Mouse (Mus musculus) adrenal gland, postnatal 10 days (tissue): Measurements from ENCODE around the gene Fbxl12. TPM values are rescaled to one million over a fixed set of nuclear protein-coding genes. Genes with fewer than 3 reads are reported as not detected.
A peak's percentile ranks its signal among the peaks of the same experiment; 100 is the strongest.
"Not testable (repeated sequence)": the region's sequence is repeated elsewhere in the genome, so short reads cannot be mapped to it uniquely, and the experiment has no call there.

Experiments used
- DNase-seq: peaks from one replicate; pipeline ENCODE4 v3.0.0; 2021; ENCODE audit warnings: mixed read lengths
- long read RNA-seq, 2 experiments: library from polyadenylated mRNA; stranded (forward); transcript quantifications; one replicate each; pipeline ENCODE4 v2.0.0; 2021
- total RNA-seq, 2 experiments: library from RNA; stranded (reverse); gene quantifications; 2 replicates each; pipeline ENCODE4 v1.2.3; 2021

Gene Fbxl12
- 10 to 100 TPM; 16.8 to 24.5 TPM for total RNA-seq
- long read RNA-seq, experiment 1, full-length matches to known transcripts: 19 of 20 reads
- long read RNA-seq, experiment 1, partial matches to known transcripts: 0 of 20 reads
- long read RNA-seq, experiment 1, other reads (novel, unspliced or antisense): 1 of 20 reads
- long read RNA-seq, experiment 2, transcript Fbxl12-202 (3 exons, 2,086 nt): major isoform, 5 of 12 reads
- long read RNA-seq, experiment 2, partial matches to known transcripts: 0 of 12 reads
- long read RNA-seq, experiment 2, other reads (novel, unspliced or antisense): 1 of 12 reads

DNA sequence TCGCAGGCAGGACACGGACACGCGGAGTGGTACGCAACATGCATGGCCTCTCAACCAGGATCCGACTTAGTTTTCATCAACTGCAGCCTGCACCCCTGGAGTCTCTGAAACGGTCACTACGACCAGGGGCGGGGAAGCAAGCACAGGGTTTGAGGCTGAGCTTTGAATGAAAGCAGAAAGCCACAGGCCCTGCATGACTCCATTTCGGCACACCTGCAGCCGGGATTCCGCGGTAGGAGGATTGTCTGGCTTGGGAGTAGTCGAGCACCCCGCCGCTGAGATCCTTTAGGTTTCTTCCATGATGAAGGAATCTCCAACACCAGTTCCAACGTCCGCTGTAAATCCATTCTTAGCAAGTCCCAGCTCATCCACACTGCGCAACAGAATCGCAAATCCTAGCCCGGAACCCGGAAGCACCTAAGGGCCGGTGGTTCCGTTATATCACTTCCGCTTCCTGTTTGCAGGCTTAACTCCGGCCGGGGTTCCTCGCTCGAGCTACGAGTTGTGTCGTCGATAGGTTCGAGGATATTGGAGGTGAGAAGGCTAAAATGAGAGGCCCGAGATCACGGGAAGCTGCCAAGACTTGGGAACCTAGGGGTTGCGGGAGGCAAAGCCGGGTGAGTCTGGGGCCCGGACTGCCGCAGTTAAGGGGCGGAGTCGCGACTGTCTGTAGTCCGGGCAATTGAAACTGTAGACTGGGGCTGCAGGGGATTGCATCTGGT, at the start of gene Fbxl12:
Fbxl12 (minus strand) TSS at position 408 of the 722 bp plus-strand sequence.
- peak; percentile 84 for DNase-seq

GRCm38 (mm10) chr9:20692863-20693262, 48.3 kb upstream of the Fbxl12 start:
- no peak for DNase-seq

- not testable (repeated sequence) for DNase-seq
Observed at GRCm38 (mm10) chr9:20690449-20690848, 45.9 kb upstream of the Fbxl12 start.

- no peak for DNase-seq
Observed at GRCm38 (mm10) chr9:20689913-20690312, 45.3 kb upstream of the Fbxl12 start.

GRCm38 (mm10) chr9:20689403-20689802, 44.8 kb upstream of the Fbxl12 start:
- no peak for DNase-seq

GRCm38 (mm10) chr9:20685081-20685861, 40.7 kb upstream of the Fbxl12 start:
- DNase-seq: no peak

GRCm38 (mm10) chr9:20682389-20682722, 37.8 kb upstream of the Fbxl12 start:
- no peak for DNase-seq

DNA sequence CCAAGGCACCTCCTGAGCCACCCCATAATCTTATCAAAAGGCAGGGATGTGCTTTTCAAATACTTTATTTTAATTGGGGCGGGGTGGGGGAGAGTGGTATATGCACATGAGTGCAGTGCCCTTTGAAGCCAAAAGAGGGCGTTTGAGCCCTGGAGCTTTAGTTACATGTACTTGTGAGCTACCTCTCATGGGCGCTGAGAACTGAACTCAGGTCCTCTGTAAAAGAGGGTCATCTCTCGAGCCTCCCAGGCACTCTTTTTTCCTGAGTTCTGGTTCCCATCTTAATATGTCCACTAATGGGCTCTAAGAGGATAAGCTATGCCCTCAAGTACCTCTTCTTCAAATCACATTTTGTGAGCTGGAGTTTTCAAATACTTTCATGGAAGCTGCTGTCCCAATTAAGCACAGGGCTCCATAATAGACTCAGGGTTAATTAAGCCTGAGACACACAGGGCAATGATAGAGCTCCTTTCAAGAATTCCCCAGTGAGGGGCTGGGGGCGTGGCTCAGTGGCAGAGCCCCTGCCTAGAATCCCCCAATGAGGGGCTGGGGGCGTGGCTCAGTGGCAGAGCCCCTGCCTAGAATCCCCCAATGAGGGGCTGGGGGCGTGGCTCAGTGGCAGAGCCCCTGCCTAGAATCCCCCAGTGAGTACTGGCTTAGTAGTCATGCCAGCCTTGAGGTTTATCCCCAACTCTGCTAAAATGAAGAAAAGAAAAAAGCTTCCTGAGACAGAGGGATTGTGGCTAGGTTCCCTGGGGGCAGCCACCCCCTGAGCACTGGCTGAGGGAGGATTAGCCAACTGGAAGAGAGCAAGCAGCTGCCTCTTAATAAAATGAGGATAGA, 37.2 kb upstream of the Fbxl12 start:
- DNase-seq: no peak

DNA sequence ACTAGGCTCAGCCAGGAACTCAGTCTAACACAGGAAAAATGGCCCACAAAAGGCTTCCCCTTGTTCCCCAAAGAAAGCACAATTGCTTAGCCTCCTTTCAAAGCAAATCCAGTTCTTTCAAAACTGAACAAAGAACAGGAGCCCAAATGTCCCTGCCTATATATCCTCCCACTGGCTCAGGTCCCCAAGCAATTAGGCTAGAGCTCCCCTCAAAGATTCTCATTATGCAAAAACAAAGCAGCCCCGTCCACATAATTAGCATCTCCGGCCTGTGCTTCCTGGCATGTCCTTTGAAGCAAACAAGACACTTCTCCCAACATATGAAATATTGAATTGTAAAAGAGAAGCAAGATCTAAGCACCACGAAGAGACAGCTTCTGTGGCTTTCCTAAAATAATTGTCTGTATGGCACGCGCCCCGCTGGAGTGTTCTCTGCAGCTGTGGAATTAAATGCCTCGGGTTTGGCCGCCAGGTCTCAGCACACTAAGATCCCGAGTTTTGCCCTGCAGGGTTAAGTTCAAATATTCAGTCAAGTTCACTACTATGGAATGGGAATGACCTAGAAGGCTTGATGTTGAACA, 35.9 kb upstream of the Fbxl12 start:
- DNase-seq: no peak

- DNase-seq: no peak
Observed at GRCm38 (mm10) chr9:20677892-20678291, 33.3 kb upstream of the Fbxl12 start.

GRCm38 (mm10) chr9:20672047-20672446, 27.5 kb upstream of the Fbxl12 start:
- no peak for DNase-seq

GRCm38 (mm10) chr9:20668065-20668464, 23.5 kb upstream of the Fbxl12 start:
- no peak for DNase-seq

- no peak for DNase-seq
Observed at GRCm38 (mm10) chr9:20666510-20667034, 22.0 kb upstream of the Fbxl12 start.

DNA sequence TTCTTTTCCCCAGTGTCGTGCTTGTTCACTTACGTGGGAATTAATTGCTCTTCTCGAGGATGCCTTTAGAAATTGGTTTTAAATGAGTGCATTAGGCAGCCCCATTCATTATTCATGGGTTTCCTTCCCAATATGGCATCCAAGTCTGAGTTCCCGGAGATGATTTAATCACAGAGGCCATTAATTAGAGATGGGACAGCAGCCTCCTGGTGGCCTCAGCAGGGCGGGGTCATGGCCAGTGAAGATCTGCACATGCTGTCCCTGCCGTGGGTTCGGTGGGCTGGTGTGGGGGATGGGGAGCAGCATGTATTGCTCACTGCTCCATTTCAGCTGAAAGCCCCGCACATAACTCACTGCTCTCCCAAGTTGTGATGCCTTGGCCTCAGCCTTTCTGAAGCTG, 21.4 kb upstream of the Fbxl12 start:
- no peak for DNase-seq

DNA sequence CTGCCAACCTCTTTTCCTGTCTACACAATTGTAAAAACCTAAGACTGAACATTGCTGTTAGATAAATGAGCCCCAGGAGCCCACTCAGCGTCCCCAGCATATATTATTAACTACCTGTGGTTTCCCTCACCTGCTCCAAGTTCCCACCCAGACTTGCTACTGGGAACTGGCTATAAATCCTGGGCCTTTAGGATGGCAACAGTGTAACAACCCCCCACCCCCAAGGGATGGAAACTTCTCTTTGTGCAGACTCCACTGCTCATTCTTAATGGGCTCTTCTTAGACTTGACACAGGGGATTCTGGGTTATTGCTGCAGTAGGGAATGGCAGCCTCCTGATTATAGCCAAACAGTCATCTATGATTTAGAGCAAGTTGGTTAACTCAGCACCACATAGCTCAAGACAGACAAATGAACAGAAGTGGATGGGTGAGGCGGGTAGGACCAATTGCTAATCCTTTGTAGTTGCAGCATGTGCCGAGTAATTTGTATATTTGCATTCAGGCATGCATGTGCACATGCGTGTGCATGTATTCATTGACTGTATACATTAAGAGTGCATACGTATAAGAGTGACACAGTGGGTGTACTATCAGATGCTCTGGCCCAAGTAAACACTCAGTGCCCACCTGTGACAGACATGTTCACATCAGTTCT, 20.5 kb upstream of the Fbxl12 start:
- no peak for DNase-seq

DNA sequence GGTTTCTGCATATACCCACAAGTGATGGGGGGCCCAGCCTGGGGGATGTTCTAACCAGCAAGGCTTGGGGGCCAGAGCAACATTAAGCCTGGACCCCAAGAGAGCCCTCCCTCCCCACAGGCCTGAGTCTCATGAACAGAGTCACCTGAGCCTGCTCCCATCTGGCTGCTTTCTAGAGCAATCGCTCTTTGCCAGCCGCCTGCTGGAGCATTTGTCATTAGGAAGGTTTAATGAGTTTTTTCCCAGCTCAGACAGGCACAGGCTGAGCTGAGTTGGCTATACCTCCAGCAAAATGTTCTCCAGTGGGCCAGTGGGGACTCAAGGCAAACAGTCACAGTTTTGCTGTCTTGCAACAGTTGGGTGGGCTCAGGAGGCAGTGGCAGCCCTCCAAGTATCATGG, 19.8 kb upstream of the Fbxl12 start:
- DNase-seq: no peak

DNA sequence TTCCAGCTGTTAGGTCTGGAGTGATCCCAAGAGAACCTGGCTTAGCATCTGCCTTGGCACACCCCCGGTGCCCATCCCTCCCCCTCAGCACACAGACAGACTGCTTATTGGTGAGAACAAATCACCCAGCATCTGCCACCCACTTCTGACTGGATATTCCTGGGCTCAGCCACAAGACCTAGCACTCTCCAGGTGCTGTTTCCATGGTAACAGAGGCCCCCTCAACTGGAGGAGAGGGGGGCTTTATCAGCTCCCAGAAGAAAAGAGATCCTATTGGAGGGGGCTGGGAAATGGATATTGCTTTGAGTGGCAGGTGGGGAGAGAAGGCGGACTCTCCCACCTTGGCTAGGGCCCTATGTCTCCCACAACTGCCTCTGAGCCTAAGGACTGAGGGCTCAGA, 19.4 kb upstream of the Fbxl12 start:
- DNase-seq: no peak

GRCm38 (mm10) chr9:20662874-20663273, 18.3 kb upstream of the Fbxl12 start:
- no peak for DNase-seq

GRCm38 (mm10) chr9:20662325-20662724, 17.8 kb upstream of the Fbxl12 start:
- DNase-seq: peak; percentile 85

DNA sequence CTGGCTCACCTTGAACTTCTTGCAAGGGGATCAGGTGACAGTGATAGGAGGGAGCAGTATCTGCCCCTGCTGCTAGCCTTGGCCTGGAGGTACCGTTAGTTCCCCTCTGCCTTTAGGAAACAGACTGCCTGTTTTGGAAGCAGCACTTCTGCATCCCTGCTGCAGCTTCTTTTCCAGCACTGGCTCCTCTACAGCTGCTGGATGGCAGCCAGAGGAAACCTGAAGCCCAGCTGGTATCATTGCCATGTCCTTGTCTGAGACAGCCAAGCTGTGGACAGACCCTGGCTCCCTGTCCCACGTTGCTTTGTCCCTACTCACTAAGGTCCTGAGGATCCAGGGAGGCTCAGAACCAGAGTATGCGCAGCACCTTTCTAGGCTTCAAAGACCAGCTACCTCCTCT, 13.0 kb upstream of the Fbxl12 start:
- peak; percentile 72 for DNase-seq

DNA sequence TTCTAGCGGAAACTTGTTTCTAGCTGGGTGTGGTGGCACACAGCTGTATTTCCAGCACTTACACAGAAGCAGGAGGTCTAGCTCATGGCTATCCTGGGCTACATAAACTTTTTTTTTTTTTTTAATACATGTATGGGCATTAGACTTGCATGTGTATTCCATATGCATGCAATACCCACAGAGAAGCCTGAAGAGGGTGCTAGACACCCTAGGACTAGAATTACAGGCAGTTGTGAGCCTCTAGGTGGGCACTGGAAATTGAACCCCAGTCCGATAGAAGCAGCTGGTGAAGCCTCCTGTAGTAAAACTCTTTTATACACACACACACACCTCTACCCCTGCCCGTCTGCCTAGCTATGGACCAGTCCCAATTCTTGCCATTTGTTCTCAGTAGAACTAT, 9.3 kb upstream of the Fbxl12 start:
- DNase-seq: no peak
